Mouse (Mus musculus) cerebellum, postnatal 36 days (tissue): Measurements from ENCODE around the gene Cers2.
"Not testable (repeated sequence)": the region's sequence is repeated elsewhere in the genome, so short reads cannot be mapped to it uniquely, and the experiment has no call there.

Source experiments
- DNase-seq, 2 experiments: peaks; one replicate each; pipeline ENCODE4 v3.0.0; 2021 to 2022; ENCODE audit warnings: mixed read lengths in 2 of 2

Cers2 gene

GRCm38 (mm10) chr3:95319110-95319509 lies 4.5 kb downstream of the Cers2 start:
- DNase-seq = no peak

- no peak for DNase-seq
Measured at GRCm38 (mm10) chr3:95319701-95320625, 5.4 kb downstream of the Cers2 start.

GRCm38 (mm10) chr3:95323429-95323828 lies 8.8 kb downstream of the Cers2 start:
- no peak for DNase-seq

- no peak for DNase-seq
Measured at GRCm38 (mm10) chr3:95324454-95325144, 10.0 kb downstream of the Cers2 start.

- DNase-seq = no peak
Measured at GRCm38 (mm10) chr3:95328803-95329404, 14.3 kb downstream of the Cers2 start.

- DNase-seq = no peak
Measured at GRCm38 (mm10) chr3:95331528-95331927, 16.9 kb downstream of the Cers2 start.

GRCm38 (mm10) chr3:95337345-95337744 lies 22.8 kb downstream of the Cers2 start:
- DNase-seq = no peak

GRCm38 (mm10) chr3:95338251-95338650 lies 23.7 kb downstream of the Cers2 start:
- no peak for DNase-seq

GRCm38 (mm10) chr3:95343356-95344000 lies 28.9 kb downstream of the Cers2 start:
- not testable (repeated sequence) for DNase-seq

GRCm38 (mm10) chr3:95346454-95346853 lies 31.9 kb downstream of the Cers2 start:
- no peak for DNase-seq

- DNase-seq = not testable (repeated sequence)
Measured at GRCm38 (mm10) chr3:95348343-95348742, 33.8 kb downstream of the Cers2 start.

- no peak for DNase-seq
Measured at GRCm38 (mm10) chr3:95349491-95349890, 34.9 kb downstream of the Cers2 start.

GRCm38 (mm10) chr3:95355911-95356544 lies 41.4 kb downstream of the Cers2 start:
- DNase-seq = not testable (repeated sequence)

- peak; percentile 97 for DNase-seq
Measured at GRCm38 (mm10) chr3:95356701-95357449, 42.3 kb downstream of the Cers2 start, which contains the start of gene Setdb1. Gene Setdb1 (minus strand): TSS chr3:95357202.

GRCm38 (mm10) chr3:95357746-95358145 lies 43.2 kb downstream of the Cers2 start:
- DNase-seq = no peak

GRCm38 (mm10) chr3:95360276-95360675 lies 45.7 kb downstream of the Cers2 start:
- DNase-seq = not testable (repeated sequence)

- no peak for DNase-seq
Measured at GRCm38 (mm10) chr3:95370101-95370500, 55.5 kb downstream of the Cers2 start.
